Mouse (Mus musculus): Measurements from ENCODE around the gene Ednra.
"Not testable (repeated sequence)": the region's sequence is repeated elsewhere in the genome, so short reads cannot be mapped to it uniquely, and the experiment has no call there.

The Ednra gene

GRCm38 (mm10) chr8:77723018-77723417 lies 1.2 kb downstream of the Ednra start:
- ATAC-seq (ENCODE audit: insufficient number of reproducible peaks, low FRiP score, low TSS enrichment), result no peak

DNA sequence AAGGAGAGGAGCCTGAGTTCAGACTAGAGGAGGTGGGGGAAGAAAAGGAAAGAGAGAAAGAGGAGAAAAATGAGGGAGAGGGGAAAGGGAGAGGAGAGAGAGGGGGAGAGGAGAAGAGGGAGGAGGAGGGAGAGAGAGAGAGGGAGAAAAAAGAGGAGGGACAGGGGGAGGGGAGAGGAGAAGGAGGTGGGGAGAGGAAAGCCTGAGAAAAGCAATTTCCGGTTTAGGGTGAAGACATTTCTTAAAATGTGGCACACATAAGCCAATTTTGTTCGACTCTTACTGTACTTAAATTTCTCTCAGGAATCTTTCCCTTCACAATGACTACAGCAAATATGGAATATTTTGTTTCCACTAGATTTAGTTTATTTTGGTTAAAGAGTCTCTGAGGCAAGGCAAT lies 5.3 kb downstream of the Ednra start:
- no peak for ATAC-seq (ENCODE audit: insufficient number of reproducible peaks, low FRiP score, low TSS enrichment)

DNA sequence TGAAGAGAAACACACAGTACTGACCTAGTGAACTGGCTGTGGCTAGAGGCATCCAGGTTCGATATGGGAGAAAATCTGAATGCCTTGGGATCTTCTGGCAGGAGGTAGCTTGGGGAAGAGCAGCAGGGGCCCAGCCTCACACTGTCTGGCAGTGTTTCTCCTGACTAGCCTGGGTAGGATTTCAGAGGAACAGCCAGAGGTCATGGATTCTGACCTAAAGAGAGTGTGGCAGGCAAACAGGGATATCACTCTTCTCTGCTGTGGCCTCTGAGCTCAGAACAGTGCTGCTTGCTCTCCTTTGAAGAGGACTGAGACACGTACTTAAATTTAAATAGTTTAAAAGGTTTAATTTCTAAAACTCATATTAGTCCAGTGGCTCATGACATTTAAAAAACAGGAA lies 7.2 kb downstream of the Ednra start:
- no peak for ATAC-seq (ENCODE audit: insufficient number of reproducible peaks, low FRiP score, low TSS enrichment)

DNA sequence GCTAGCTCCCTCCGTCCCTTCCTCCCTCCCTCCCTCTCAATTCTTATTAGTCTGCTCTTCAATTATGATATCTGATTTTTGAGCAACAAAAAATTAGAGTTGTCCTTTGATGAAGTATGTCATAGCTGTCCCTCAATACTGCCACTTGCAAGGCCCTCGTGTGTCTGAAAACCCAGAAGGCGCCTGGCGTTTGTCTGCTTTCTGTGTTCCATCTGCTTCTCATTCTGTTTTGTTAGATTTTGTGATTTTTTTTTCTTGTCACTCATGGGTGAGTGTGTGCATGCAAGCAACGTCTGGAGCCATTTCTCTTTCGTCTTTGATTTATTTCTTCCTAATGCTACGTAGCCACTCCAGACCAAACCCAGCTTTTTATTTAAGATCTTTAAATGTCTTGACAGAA lies 9.8 kb downstream of the Ednra start:
- ATAC-seq (ENCODE audit: insufficient number of reproducible peaks, low FRiP score, low TSS enrichment), result no peak

DNA sequence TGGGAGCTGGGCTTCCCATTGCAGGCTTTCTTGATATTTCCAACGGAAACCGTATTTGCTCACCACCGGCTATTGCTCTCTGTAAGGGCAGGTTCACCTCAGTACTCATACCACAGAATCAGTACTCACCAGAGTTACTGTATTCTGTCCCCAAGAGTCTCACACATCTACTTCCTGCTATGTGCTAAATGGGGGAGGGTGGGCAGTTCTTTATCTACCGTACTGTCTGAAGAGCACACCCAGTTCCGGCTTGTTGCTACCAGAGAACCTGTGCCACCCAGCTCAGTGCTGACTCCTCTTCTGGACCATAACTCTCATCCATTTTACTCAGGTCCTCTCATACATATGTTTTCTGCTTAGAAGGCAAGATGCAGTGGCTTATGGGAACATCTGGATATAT lies 10.6 kb downstream of the Ednra start:
- ATAC-seq (ENCODE audit: insufficient number of reproducible peaks, low FRiP score, low TSS enrichment), result no peak

DNA sequence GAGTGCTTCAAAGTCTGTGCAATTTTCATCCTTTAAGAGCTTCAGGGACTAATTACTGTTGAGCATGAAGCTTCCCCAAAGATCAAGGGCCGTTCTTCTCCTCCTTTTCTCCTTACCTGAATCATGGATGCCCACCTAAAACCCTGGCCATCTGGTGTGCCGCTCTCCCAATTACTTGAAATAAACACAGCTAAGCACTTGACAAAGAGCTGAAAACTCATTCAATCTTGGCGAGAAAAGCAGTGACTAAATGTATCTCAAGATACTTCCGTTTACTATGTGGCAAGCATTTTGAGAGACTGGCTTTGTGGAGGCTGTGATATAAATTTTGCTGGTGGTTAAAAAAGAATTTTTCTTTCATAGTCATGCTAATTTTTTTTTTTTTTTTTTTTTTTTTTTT lies 19.5 kb downstream of the Ednra start:
- no peak for ATAC-seq (ENCODE audit: insufficient number of reproducible peaks, low FRiP score, low TSS enrichment)

- no peak for ATAC-seq (ENCODE audit: insufficient number of reproducible peaks, low FRiP score, low TSS enrichment)
Observed at GRCm38 (mm10) chr8:77698028-77698427, 26.2 kb downstream of the Ednra start.

DNA sequence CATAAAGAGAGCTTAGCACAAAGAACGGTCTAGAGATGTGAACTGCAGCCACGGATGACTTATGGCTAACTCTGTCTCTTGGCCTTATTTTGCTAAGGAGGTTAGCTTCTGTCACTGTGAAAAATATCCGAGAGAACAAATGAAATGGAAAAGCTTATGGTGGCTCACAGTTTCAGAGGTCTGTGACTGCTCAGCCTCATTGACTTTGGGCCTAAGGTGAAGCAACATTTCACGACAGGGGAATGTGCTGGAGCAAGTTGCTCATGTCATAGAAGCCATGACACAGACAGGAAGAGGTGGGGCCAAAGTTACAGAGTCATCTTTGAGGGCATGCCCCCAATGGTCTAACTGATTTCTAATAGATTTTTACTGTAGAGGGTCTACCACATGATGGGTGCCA lies 28.1 kb downstream of the Ednra start:
- ATAC-seq (ENCODE audit: insufficient number of reproducible peaks, low FRiP score, low TSS enrichment), result no peak

DNA sequence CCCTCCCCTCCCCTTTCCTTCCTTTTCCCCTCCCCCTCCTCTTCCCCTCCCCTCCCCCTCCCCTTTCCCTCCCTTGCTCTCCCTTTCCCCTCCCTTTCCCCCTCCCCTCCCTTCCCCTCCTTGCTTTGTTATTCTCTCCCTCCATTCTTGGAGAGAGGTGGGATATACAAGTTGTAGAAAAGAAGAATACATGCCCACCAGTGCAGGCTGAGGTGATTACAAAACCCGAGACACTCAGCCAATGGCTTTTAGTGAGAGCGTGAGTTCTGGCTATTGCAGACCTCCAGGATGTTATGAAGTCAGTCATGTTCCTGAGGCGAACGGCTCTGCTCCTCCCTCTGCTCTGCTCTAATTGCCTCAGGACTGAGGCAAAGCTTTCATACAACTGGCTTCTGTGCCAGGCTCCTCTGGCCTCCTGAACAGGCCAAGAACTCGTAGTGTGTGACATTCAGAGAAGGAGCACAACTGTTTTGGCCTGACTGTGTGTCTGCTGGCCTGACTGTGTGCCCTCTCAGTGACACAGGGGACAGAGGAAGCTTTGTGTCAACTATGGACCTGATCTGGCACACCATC lies 28.7 kb downstream of the Ednra start:
- ATAC-seq (ENCODE audit: insufficient number of reproducible peaks, low FRiP score, low TSS enrichment), result 0 out of 2 replicates have a peak, but pooled peaks have one; percentile 15

DNA sequence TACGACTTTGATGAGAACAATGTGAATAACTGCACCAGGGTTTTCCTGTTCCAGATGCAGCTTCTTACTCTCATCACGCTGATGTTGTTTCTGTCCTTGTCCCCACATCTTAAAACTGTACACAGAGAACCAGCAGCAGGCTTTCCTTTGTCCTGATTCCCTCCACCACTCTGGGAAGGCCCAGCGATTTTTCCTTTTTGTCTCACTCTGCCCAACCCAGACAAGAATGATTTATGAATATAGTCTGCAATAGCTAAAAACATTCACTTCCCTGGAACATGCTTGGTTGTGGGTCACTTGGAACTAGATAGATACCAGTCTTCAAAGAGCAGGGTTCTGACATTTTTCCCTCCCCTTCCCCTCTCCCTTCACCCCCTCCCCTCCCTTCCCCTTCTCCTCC lies 29.2 kb downstream of the Ednra start:
- ATAC-seq (ENCODE audit: insufficient number of reproducible peaks, low FRiP score, low TSS enrichment), result no peak

- no peak for ATAC-seq (ENCODE audit: insufficient number of reproducible peaks, low FRiP score, low TSS enrichment)
Observed at GRCm38 (mm10) chr8:77694588-77694987, 29.7 kb downstream of the Ednra start.

- not testable (repeated sequence) for ATAC-seq (ENCODE audit: insufficient number of reproducible peaks, low FRiP score, low TSS enrichment)
Observed at GRCm38 (mm10) chr8:77689421-77690059, 34.7 kb downstream of the Ednra start.

GRCm38 (mm10) chr8:77688978-77689377 lies 35.3 kb downstream of the Ednra start:
- ATAC-seq (ENCODE audit: insufficient number of reproducible peaks, low FRiP score, low TSS enrichment), result no peak

GRCm38 (mm10) chr8:77684372-77684771 lies 39.9 kb downstream of the Ednra start:
- no peak for ATAC-seq (ENCODE audit: insufficient number of reproducible peaks, low FRiP score, low TSS enrichment)

- ATAC-seq (ENCODE audit: insufficient number of reproducible peaks, low FRiP score, low TSS enrichment), result no peak
Observed at GRCm38 (mm10) chr8:77683356-77684106, 40.7 kb downstream of the Ednra start.

GRCm38 (mm10) chr8:77682008-77682934 lies 42.0 kb downstream of the Ednra start:
- no peak for ATAC-seq (ENCODE audit: insufficient number of reproducible peaks, low FRiP score, low TSS enrichment)

GRCm38 (mm10) chr8:77672036-77672435 lies 52.2 kb downstream of the Ednra start:
- no peak for ATAC-seq (ENCODE audit: insufficient number of reproducible peaks, low FRiP score, low TSS enrichment)

- ATAC-seq (ENCODE audit: insufficient number of reproducible peaks, low FRiP score, low TSS enrichment), result no peak
Observed at GRCm38 (mm10) chr8:77670612-77671363, 53.5 kb downstream of the Ednra start.

- no peak for ATAC-seq (ENCODE audit: insufficient number of reproducible peaks, low FRiP score, low TSS enrichment)
Observed at GRCm38 (mm10) chr8:77667916-77668315, 56.3 kb downstream of the Ednra start.

- ATAC-seq (ENCODE audit: insufficient number of reproducible peaks, low FRiP score, low TSS enrichment), result no peak
Observed at GRCm38 (mm10) chr8:77664901-77665300, 59.4 kb downstream of the Ednra start.

Data from cerebellum, adult (tissue).